Mouse (Mus musculus): Measurements from ENCODE around the gene Baat. TPM values are rescaled to one million over a fixed set of nuclear protein-coding genes. Genes with fewer than 3 reads are reported as not detected.

Gene Baat
- polyA plus RNA-seq (2016; fragmentation: Nextera tagmentation; extraction: Ambion mirVana) = not detected in 2 replicates

DNA sequence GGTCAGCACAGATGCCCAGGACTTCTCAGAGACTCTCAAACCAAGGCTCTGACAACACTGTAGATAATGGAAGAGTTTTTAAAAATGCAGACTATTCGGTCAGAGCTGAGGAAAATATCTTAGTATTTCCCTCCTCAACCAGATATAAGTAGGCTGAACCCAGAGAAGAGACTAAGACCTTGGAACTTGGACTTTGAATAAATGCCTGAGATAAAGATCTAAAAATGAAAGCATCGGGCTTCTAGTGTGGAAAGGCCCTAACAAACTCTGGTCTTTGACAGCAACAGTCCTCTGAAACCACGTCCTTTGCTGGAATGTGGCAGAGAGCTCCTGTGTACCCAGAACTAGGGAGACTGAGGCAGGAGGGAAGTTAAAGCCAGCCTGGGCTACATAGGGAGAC, at the start of gene Baat:
Baat (minus strand) TSS at position 172 of the 400 bp plus-strand sequence.
- Histone ChIP-seq H3K27me3 (ENCODE audit: insufficient read depth, poor library complexity, severe bottlenecking) (no peaks in the 10 kb centered on the region), H3K9me3 (no peaks in the 10 kb centered on the region), H3K4me1 (0 out of 2 replicates have a peak, but pooled peaks cover 6% of the 10 kb centered on the region), H3K36me3 (no peaks in the 10 kb centered on the region), H3K27ac (no peak within 1 kb of the TSS), H3K4me3 (no peak within 1 kb of the TSS)
- no peak for DNase-seq (ENCODE audit: low spot score)
- 56% methylated on average over 3 of the region's 3 CpGs for WGBS

DNA sequence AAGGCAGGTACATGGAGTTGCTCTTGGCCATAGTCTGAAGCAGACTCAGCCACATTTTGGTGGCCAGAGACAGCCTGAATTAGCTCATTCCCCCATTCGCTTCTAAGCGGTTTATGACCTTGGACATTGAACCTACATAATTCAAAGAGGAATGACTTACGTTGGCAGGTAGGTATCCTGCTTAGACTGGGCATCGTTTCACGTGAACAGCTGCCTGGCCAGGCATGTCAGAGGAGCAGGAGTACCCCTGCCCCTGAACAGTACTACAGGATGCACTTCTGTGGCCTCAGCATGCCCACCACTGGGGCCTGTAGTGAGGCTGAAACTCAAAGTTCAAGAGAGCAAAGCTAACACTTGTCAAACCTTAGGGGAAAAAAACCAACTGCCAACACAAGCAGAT, 47.0 kb upstream of the Baat start:
- Histone ChIP-seq H3K4me1 (no peaks in the 10 kb centered on the region), H3K9me3 (no peaks in the 10 kb centered on the region), H3K27ac (no peak overlapping the region), H3K36me3 (no peaks in the 10 kb centered on the region), H3K4me3 (no peak overlapping the region), H3K27me3 (ENCODE audit: insufficient read depth, poor library complexity, severe bottlenecking) (no peaks in the 10 kb centered on the region)
- DNase-seq (ENCODE audit: low spot score) = no peak
- 85% methylated on average over 5 of the region's 5 CpGs for WGBS

GRCm38 (mm10) chr4:49549383-49549782, 43.0 kb upstream of the Baat start, which contains the start of gene Aldob:
Gene Aldob, minus strand, starts transcription at chr4:49549546.
- 38% methylated on average over 3 of the region's 3 CpGs for WGBS
- no peaks in the 10 kb centered on the region for H3K9me3 ChIP-seq

DNA sequence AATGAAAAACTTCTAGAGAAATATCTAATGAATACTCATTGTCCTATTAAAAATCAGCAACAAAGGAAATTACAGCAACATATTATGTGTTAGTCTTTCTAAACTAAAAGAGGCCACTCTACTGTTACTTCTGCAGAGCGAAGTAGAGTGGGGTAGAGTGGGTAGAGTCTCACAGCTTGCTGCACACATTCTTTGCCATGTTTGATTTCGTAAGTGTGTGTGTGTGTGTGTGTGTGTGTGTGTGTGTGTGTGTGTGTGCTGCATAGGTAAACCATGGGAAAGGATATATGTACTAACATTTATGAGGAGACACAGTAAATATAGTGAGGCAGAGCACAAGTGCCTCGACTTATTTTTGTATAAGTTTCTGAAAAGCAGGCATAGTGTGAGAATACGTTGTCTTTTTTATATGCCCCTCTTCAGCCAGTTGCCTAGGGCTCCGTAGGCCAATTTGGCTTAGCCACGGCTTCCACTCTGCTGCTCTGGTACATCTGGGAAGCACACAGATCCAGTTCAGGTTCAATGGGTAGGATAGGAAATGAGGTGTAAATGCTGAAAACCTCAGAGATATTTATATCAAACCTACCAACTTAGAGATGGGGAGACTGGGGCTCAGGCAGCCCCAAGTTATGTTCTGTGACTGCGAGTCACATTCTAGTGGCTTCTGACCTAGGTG, 41.3 kb upstream of the Baat start:
- H3K4me1 ChIP-seq = no peaks in the 10 kb centered on the region
- DNase-seq (ENCODE audit: low spot score) = no peak
- H3K9me3 ChIP-seq = no peaks in the 10 kb centered on the region
- no peak overlapping the region for H3K27ac ChIP-seq
- no peak overlapping the region for H3K4me3 ChIP-seq
- H3K36me3 ChIP-seq = no peaks in the 10 kb centered on the region
- WGBS = 78% methylated on average over 7 of the region's 7 CpGs
- H3K27me3 ChIP-seq (ENCODE audit: insufficient read depth, poor library complexity, severe bottlenecking) = no peaks in the 10 kb centered on the region

More at GRCm38 (mm10) chr4:49549383-49549782, 43.0 kb upstream of the Baat start, which contains the start of gene Aldob:
- Histone ChIP-seq H3K36me3 (no peaks in the 10 kb centered on the region), H3K27me3 (ENCODE audit: insufficient read depth, poor library complexity, severe bottlenecking) (no peaks in the 10 kb centered on the region), H3K27ac (no peak within 1 kb of the TSS), H3K4me1 (no peaks in the 10 kb centered on the region), H3K4me3 (no peak within 1 kb of the TSS)
- DNase-seq (ENCODE audit: low spot score) = no peak

DNA sequence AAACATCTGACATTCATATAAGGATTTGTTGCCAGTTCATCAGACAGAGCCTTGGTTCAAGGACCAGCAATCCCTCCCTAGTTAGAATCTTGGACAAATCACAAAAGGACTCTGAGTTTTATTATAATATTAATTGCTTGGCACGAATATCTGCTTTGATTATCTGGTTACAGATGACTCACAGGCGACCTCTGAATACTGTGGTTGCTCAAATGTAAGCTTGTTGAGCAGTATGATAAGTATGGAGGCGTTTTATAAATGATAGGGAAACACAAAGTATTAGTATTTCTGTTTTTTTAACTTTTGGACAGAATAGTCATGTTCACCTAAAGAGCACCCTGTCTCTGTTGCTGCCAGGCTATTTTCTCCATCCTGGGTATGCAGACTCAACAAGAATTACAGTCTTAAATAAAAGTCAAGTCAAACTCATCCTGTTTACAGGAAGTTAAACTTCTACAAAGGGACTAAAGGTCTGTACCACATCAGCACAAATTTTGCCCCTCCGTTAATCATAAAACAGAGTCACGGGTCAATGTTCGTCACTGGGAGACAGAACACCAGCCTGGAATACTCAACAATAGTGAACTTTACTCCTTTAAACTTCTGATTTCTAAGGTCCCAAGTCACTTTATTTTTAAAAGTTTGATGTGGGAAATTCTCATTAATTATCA, 40.7 kb upstream of the Baat start:
- DNase-seq (ENCODE audit: low spot score) = no peak
- Histone ChIP-seq H3K27me3 (ENCODE audit: insufficient read depth, poor library complexity, severe bottlenecking) (no peaks in the 10 kb centered on the region), H3K4me1 (no peaks in the 10 kb centered on the region), H3K27ac (no peak overlapping the region), H3K9me3 (no peaks in the 10 kb centered on the region), H3K4me3 (no peak overlapping the region), H3K36me3 (no peaks in the 10 kb centered on the region)
- 76% methylated on average over 6 of the region's 6 CpGs for whole genome bisulfite sequencing

- Histone ChIP-seq H3K4me3 (no peak overlapping the region), H3K27me3 (ENCODE audit: insufficient read depth, poor library complexity, severe bottlenecking) (no peaks in the 10 kb centered on the region), H3K27ac (no peak overlapping the region), H3K36me3 (no peaks in the 10 kb centered on the region), H3K9me3 (no peaks in the 10 kb centered on the region), H3K4me1 (0 out of 2 replicates have a peak, but pooled peaks cover 2% of the 10 kb centered on the region)
- DNase-seq (ENCODE audit: low spot score) = no peak
- WGBS = 78% methylated on average over 2 of the region's 2 CpGs
Observed at GRCm38 (mm10) chr4:49546026-49546425, 39.7 kb upstream of the Baat start.

GRCm38 (mm10) chr4:49540966-49541365, 34.6 kb upstream of the Baat start:
- WGBS = 68% methylated on average over 3 of the region's 3 CpGs
- Histone ChIP-seq H3K27ac (no peak overlapping the region), H3K4me3 (no peak overlapping the region), H3K9me3 (no peaks in the 10 kb centered on the region), H3K36me3 (no peaks in the 10 kb centered on the region), H3K27me3 (ENCODE audit: insufficient read depth, poor library complexity, severe bottlenecking) (no peaks in the 10 kb centered on the region), H3K4me1 (0 out of 2 replicates have a peak, but pooled peaks cover 4% of the 10 kb centered on the region)
- DNase-seq (ENCODE audit: low spot score) = no peak

DNA sequence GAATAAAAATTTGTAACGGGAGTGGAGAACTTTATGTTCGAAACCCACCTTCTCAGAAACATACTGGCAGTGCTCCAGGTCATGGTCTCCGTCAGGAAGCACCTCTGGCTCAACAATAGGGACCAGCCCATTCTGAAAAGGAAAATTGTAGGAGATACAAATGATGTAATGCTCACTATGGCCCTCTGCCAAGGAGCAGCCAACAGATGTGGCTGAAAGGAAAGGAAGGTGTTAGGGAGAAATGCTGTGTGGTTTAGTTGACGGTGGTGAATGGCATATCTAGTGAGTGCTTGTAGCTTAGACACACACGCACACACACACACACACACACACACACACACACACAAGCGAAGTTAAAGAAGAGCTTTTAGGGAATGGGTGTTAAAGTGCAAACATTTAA, 33.3 kb upstream of the Baat start:
- no peak for DNase-seq (ENCODE audit: low spot score)
- Histone ChIP-seq H3K36me3 (no peaks in the 10 kb centered on the region), H3K9me3 (no peaks in the 10 kb centered on the region), H3K27me3 (ENCODE audit: insufficient read depth, poor library complexity, severe bottlenecking) (no peaks in the 10 kb centered on the region), H3K4me1 (0 out of 2 replicates have a peak, but pooled peaks cover 4% of the 10 kb centered on the region), H3K4me3 (no peak overlapping the region), H3K27ac (no peak overlapping the region)
- 58% methylated on average over 6 of the region's 6 CpGs for WGBS

- Histone ChIP-seq H3K27me3 (ENCODE audit: insufficient read depth, poor library complexity, severe bottlenecking) (no peaks in the 10 kb centered on the region), H3K36me3 (peaks cover 9% of the 10 kb centered on the region; the same call in 1 of the 2 replicates), H3K27ac (no peak overlapping the region), H3K4me1 (0 out of 2 replicates have a peak, but pooled peaks cover 4% of the 10 kb centered on the region), H3K9me3 (no peaks in the 10 kb centered on the region), H3K4me3 (no peak overlapping the region)
- WGBS = 72% methylated on average over 4 of the region's 4 CpGs
- DNase-seq (ENCODE audit: low spot score) = no peak
Observed at GRCm38 (mm10) chr4:49536671-49537070, 30.3 kb upstream of the Baat start.

DNA sequence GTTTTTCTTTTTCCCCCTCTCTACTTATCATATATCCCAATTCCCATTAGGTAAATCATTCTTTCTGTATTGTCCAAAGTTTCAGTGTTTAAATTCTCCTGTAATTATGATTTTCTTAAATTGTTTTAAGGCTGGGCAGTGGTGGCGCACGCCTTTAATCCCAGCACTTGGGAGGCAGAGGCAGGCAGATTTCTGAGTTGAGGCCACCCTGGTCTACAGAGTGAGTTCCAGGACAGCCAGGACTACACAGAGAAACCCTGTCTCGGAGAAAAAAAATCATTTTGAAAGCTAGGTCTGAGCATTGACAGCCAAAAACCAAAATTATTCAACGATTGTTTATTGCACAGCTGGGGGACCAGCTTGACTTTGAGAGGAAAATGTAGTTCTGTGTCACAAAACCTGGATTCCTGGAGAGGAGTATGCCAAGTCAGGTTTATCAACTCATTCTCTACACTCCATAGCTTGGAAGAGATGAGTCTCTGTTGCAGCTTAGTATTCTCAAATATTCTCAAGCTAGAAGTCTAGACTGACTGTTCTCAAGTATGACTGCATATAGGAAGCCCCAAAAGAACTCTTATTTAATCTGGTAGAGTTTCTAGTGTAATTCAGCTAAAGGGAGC, 29.4 kb upstream of the Baat start:
- WGBS = 90% methylated on average over 4 of the region's 4 CpGs
- no peak for DNase-seq (ENCODE audit: low spot score)
- no peaks in the 10 kb centered on the region for H3K9me3 ChIP-seq
- H3K27ac ChIP-seq = no peak overlapping the region
- peaks cover 12% of the 10 kb centered on the region for H3K36me3 ChIP-seq
- H3K4me3 ChIP-seq = no peak overlapping the region
- no peaks in the 10 kb centered on the region for H3K4me1 ChIP-seq
- no peaks in the 10 kb centered on the region for H3K27me3 ChIP-seq (ENCODE audit: insufficient read depth, poor library complexity, severe bottlenecking)

DNA sequence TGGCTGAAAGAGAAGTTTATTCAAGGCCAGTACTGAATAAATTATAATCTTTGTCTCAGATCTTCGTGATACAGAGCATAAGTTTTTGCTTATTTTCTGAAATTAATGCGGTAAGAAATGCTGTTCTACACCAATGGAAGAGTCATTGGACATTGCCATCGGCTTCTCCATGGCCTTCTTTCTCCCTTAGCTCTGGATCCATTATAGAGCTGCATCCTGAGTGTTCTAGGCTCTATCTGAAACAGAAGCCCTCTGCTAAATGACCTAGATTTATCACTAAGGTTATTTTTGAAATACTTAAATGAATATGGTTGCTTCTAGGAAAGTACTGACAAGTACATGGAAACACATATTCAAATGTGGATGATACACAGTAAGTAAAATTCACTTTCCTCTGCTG, 28.7 kb upstream of the Baat start:
- H3K4me3 ChIP-seq = no peak overlapping the region
- H3K4me1 ChIP-seq = no peaks in the 10 kb centered on the region
- H3K36me3 ChIP-seq = peaks cover 20% of the 10 kb centered on the region
- H3K9me3 ChIP-seq = peaks cover 5% of the 10 kb centered on the region
- 81% methylated on average over 3 of the region's 3 CpGs for WGBS
- DNase-seq (ENCODE audit: low spot score) = no peak
- no peak overlapping the region for H3K27ac ChIP-seq
- no peaks in the 10 kb centered on the region for H3K27me3 ChIP-seq (ENCODE audit: insufficient read depth, poor library complexity, severe bottlenecking)

- 84% methylated on average over 9 of the region's 9 CpGs for WGBS
- peaks cover 9% of the 10 kb centered on the region; the same call in 1 of the 2 replicates for H3K4me1 ChIP-seq
- H3K27me3 ChIP-seq (ENCODE audit: insufficient read depth, poor library complexity, severe bottlenecking) = no peaks in the 10 kb centered on the region
- peak overlapping the region; percentile 77; the same call in 1 of the 2 replicates for H3K4me3 ChIP-seq
- no peak overlapping the region for H3K27ac ChIP-seq
- peaks cover 38% of the 10 kb centered on the region for H3K36me3 ChIP-seq
- no peaks in the 10 kb centered on the region for H3K9me3 ChIP-seq
- no peak for DNase-seq (ENCODE audit: low spot score)
Observed at GRCm38 (mm10) chr4:49522576-49522975, 16.2 kb upstream of the Baat start.

DNA sequence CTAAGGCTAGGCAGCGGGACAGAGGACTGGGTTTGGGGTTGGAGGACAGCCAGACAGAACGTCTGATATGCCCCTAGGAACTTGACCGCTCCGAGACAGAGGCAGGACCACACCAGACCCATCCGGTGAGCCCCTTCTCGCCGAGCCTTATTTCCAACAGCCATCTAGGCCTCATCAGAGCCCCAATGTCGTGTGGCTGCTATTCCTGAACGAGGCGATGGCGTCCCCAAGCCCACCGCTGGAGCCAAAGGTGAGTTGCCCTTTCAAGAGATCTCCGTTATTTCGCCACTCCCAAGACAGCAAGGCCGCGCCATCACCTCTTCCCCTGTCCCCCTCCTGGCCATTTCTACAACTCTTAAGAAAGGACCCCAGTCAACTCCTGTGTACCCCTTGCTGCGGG, 15.0 kb upstream of the Baat start:
- under 1% methylated on average over 17 of the region's 17 CpGs for WGBS
- peak overlapping the region; percentile 89 for H3K27ac ChIP-seq
- H3K9me3 ChIP-seq = no peaks in the 10 kb centered on the region
- H3K4me1 ChIP-seq = peaks cover 9% of the 10 kb centered on the region; the same call in 1 of the 2 replicates
- H3K27me3 ChIP-seq (ENCODE audit: insufficient read depth, poor library complexity, severe bottlenecking) = no peaks in the 10 kb centered on the region
- peaks cover 38% of the 10 kb centered on the region for H3K36me3 ChIP-seq
- DNase-seq (ENCODE audit: low spot score) = no peak
- peak overlapping the region; percentile 77 for H3K4me3 ChIP-seq

Measured in heart, embryonic 10.5 days (tissue).